Comparison of ENCODE assay signal across 9 mouse cellular contexts in genomic region chr10:12547037-12547625, GRCm38 (mm10).
DNase-seq lines count a peak whose midpoint lies in the region; ATAC-seq and TF ChIP-seq lines count a peak whose summit lies in the region.
"Had no signal": no experiment of that assay in that cellular context is flagged by ENCODE, and none has a peak within 500 bp of the region (broad histone marks: within the 10 kb centered on the region; RNA-seq: fewer than 3 reads in every experiment).

No protein-coding gene starts in this region.

- H3K4me1 ChIP-seq in embryonic facial prominence, embryonic 15.5 days = peaks cover 36% of the 10 kb centered on the region
- peaks cover 9% of the 10 kb centered on the region for H3K4me1 ChIP-seq in intestine, postnatal 0 days (replicated peaks; ENCODE audit: control insufficient read depth, insufficient read depth, low read length)
- peaks cover 7% of the 10 kb centered on the region for H3K4me1 ChIP-seq in midbrain, postnatal 0 days (ENCODE audit: insufficient read depth, low read length)

- no peaks in the 10 kb centered on the region for H3K9me3 ChIP-seq in embryonic facial prominence, embryonic 15.5 days (replicated peaks)
- no peaks in the 10 kb centered on the region for H3K9me3 ChIP-seq in intestine, postnatal 0 days (ENCODE audit: control insufficient read depth)
- H3K9me3 ChIP-seq in midbrain, postnatal 0 days (ENCODE audit: low read length) = no peaks in the 10 kb centered on the region

- WGBS in embryonic facial prominence, embryonic 15.5 days = 15% methylated on average over 6 of the region's 6 CpGs
- WGBS in intestine, postnatal 0 days = 30% methylated on average over 6 of the region's 6 CpGs
- 43% methylated on average over 6 of the region's 6 CpGs for WGBS in midbrain, postnatal 0 days

- DNase-seq in layer of hippocampus, postnatal 10 days (ENCODE audit: low spot score in 2 of 2) = peak; percentile 9 to 25
- DNase-seq in layer of hippocampus, adult 11-12 months (ENCODE audit: low spot score) = no peak
- peak; percentile 50 for DNase-seq in midbrain, postnatal 0 days (ENCODE audit: low spot score)
- no peak for DNase-seq in MN1 (ENCODE audit: low spot score)
- no peak for DNase-seq in retina, embryonic 14.5 days (ENCODE audit: low spot score)
- DNase-seq in urinary bladder, postnatal 4 days (ENCODE audit: low spot score in 2 of 2) = no peak

- no peaks in the 10 kb centered on the region for H3K36me3 ChIP-seq in embryonic facial prominence, embryonic 15.5 days
- no peaks in the 10 kb centered on the region for H3K36me3 ChIP-seq in intestine, postnatal 0 days (ENCODE audit: control insufficient read depth, insufficient read depth)
- H3K36me3 ChIP-seq in midbrain, postnatal 0 days (ENCODE audit: insufficient read depth, low read length) = no peaks in the 10 kb centered on the region

- H3K27ac ChIP-seq in embryonic facial prominence, embryonic 15.5 days (replicated peaks) = peak overlapping the region; percentile 75
- no peak overlapping the region for H3K27ac ChIP-seq in intestine, postnatal 0 days (ENCODE audit: low read depth, low read length)
- H3K27ac ChIP-seq in midbrain, postnatal 0 days (ENCODE audit: low read depth, low read length) = no peak overlapping the region
- H3K27ac ChIP-seq: liver, embryonic 14.5 days had no signal

- TF ChIP-seq CTCF in intestine, postnatal 0 days (IDR thresholded peaks at IDR 0.05; ENCODE audit: low read depth) = no peak
- no peak for TF ChIP-seq CTCF in midbrain, postnatal 0 days (IDR thresholded peaks at IDR 0.05)

- no peak for ATAC-seq in embryonic facial prominence, embryonic 15.5 days (ENCODE audit: insufficient number of reproducible peaks, low FRiP score, low TSS enrichment, low read depth)
- no peak for ATAC-seq in intestine, postnatal 0 days
- no peak for ATAC-seq in midbrain, postnatal 0 days (ENCODE audit: low FRiP score)

- no peak overlapping the region for H3K9ac ChIP-seq in embryonic facial prominence, embryonic 15.5 days
- H3K9ac ChIP-seq in intestine, postnatal 0 days (ENCODE audit: low read depth, low read length) = no peak overlapping the region
- H3K9ac ChIP-seq in midbrain, postnatal 0 days (replicated peaks; ENCODE audit: low read length, poor library complexity, severe bottlenecking) = no peak overlapping the region
- H3K9ac ChIP-seq: liver, embryonic 14.5 days had no signal

- peak overlapping the region; percentile 26 for H3K4me3 ChIP-seq in embryonic facial prominence, embryonic 15.5 days (replicated peaks)
- H3K4me3 ChIP-seq in intestine, postnatal 0 days (ENCODE audit: low read depth, low read length) = peak overlapping the region; percentile 22
- H3K4me3 ChIP-seq in midbrain, postnatal 0 days (ENCODE audit: low read depth, low read length) = no peak overlapping the region

- no peaks in the 10 kb centered on the region for H3K27me3 ChIP-seq in embryonic facial prominence, embryonic 15.5 days
- no peaks in the 10 kb centered on the region for H3K27me3 ChIP-seq in intestine, postnatal 0 days (replicated peaks; ENCODE audit: control insufficient read depth, insufficient read depth, low read length)
- no peaks in the 10 kb centered on the region for H3K27me3 ChIP-seq in midbrain, postnatal 0 days (ENCODE audit: insufficient read depth, low read length)

- H3K4me2 ChIP-seq in embryonic facial prominence, embryonic 15.5 days (replicated peaks) = peak overlapping the region; percentile 42
- H3K4me2 ChIP-seq in intestine, postnatal 0 days (replicated peaks; ENCODE audit: low read depth) = peak overlapping the region; percentile 74
- peak overlapping the region; percentile 28; the same call in 1 of the 2 replicates for H3K4me2 ChIP-seq in midbrain, postnatal 0 days (ENCODE audit: low read depth, low read length, poor library complexity, severe bottlenecking)

Comparison
In these comparisons a context has a peak if more than half of its experiments do, and no peak if none do; other contexts are left out.
1. DNase-seq: peak in layer of hippocampus, postnatal 10 days (2 of 2) and midbrain, postnatal 0 days (single experiment); none in layer of hippocampus, adult 11-12 months (single experiment), MN1 (single experiment), retina, embryonic 14.5 days (single experiment) and urinary bladder, postnatal 4 days (0 of 2).
2. Peak in every context shown above with its lines, with median percentiles within 50 percentile points of each other: H3K4me2 ChIP-seq.